Mouse (Mus musculus) thymus, adult 2 months (tissue): ENCODE results near the gene Gin1. TPM values are rescaled to one million over a fixed set of nuclear protein-coding genes. Genes with fewer than 3 reads are reported as not detected.

Experiments used
- DNase-seq: peaks from one replicate; pipeline ENCODE4 v3.0.0; 2021
- H3K27ac ChIP-seq: fragments of 200-500 bp; 2 replicates; pipeline ENCODE4 v1.5.1; 2012; ENCODE audit warnings: low read length, control low read depth; ENCODE audit not compliant: control insufficient read depth, insufficient read depth
- H3K27me3 ChIP-seq: fragments of 200-500 bp; 2 replicates; pipeline ENCODE4 v1.6.1; 2012; ENCODE audit warnings: mild to moderate bottlenecking, low read length, moderate library complexity, mixed read lengths; ENCODE audit not compliant: control insufficient read depth, insufficient read depth
- H3K36me3 ChIP-seq: fragments of 200-500 bp; 2 replicates; pipeline ENCODE4 v1.6.1; 2012; ENCODE audit warnings: mild to moderate bottlenecking, low read length, moderate library complexity; ENCODE audit not compliant: control insufficient read depth, insufficient read depth
- H3K4me1 ChIP-seq: fragments of 200-500 bp; replicated peaks from 2 replicates; pipeline ENCODE4 v1.6.1; 2012; ENCODE audit warnings: low read length; ENCODE audit not compliant: control insufficient read depth, insufficient read depth
- H3K4me3 ChIP-seq: fragments of 200-500 bp; 2 replicates; pipeline ENCODE4 v1.5.1; 2012; ENCODE audit warnings: mild to moderate bottlenecking, low read length, control low read depth, moderate library complexity; ENCODE audit not compliant: control insufficient read depth, insufficient read depth
- CTCF ChIP-seq: fragments of 200-500 bp; IDR thresholded peaks from 2 replicates; pipeline ENCODE4 v1.5.1; 2012; ENCODE audit warnings: mild to moderate bottlenecking, control low read depth, low read length, moderate library complexity, borderline replicate concordance; ENCODE audit not compliant: control insufficient read depth, poor library complexity, insufficient read depth; ENCODE audit errors: extremely low read depth
- POLR2A ChIP-seq: fragments of 200-500 bp; IDR thresholded peaks from 2 replicates; pipeline ENCODE4 v1.6.1; 2012; ENCODE audit warnings: mild to moderate bottlenecking, low read length, control low read depth, moderate library complexity; ENCODE audit not compliant: control insufficient read depth, poor library complexity, insufficient read depth; ENCODE audit errors: extremely low read depth
- WGBS: fragments of 180-500 bp; shearing (Covaris S2); methylation state at CpG from one replicate; pipeline ENCODE4 v1.1.7; 2018; 5-methylcytosine and 5-hydroxymethylcytosine counted together
- polyA plus RNA-seq: library from polyadenylated mRNA; depleted of rRNA; stranded (reverse); fragments of >200 nt; gene quantifications from 2 replicates; pipeline ENCODE4 v1.2.3, GENCODE M21; 2012

Gin1 gene
- polyA plus RNA-seq, 1 experiment: 3.5 TPM

DNA sequence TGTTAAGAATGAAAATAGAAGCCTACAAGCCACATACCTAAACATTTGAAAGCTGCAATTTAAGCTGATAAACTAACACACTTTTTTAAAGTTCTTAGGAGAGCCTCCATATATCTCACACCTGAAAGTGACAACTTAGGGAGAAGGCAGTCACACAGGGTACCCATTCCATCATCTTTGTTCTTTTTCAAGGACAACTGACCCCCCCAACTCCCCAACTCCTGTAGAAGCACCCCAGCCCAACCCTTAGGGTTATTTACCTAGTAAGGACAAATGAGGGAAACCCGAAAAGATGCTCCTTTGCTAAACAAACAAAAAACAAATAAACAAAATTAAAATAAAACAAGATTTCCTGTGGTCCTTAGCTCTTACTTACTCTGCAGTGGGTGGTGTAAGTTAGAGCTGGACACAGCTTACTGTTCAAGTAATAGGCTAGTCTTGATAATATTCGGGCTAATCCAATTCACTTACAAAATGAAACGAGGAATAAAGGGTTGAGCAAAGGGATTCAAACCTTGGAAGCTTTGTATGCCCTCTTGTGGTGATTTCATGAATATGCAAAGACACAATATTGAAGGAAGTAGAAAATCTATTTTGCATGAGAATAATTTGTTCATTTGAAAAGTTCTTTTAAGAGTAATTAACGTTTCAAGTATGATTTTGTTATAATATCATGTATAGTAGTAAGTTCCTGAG is 32.4 kb downstream of the Gin1 start:
- WGBS: 27% methylated on average over 4 of the region's 4 CpGs
- DNase-seq: no peak
- Histone ChIP-seq H3K4me1 (no peaks in the 10 kb centered on the region), H3K27ac (no peak overlapping the region), H3K36me3 (no peaks in the 10 kb centered on the region), H3K27me3 (no peaks in the 10 kb centered on the region), H3K4me3 (no peak overlapping the region)
- TF ChIP-seq CTCF (no peak), POLR2A (no peak)

DNA sequence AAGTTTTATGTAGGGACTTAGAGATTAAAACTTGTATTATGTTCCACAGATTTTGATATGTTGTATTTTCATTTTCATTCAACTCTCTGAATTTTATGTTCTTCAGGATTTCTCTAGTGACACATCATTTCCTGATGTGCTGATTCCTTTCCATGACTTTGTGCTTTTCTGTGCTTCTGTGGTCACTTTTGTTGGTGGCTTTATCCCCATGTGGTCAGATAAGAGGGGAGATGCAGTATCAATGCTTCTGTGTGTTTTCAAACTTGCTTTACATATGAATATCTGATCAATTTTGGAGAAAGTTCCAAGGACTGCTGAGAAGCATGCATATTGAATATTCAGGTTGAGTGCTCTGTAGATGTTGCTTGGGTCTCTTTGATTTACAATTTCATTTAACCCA is 34.5 kb downstream of the Gin1 start:
- Histone ChIP-seq H3K36me3 (no peaks in the 10 kb centered on the region), H3K4me1 (no peaks in the 10 kb centered on the region), H3K4me3 (no peak overlapping the region), H3K27ac (no peak overlapping the region), H3K27me3 (no peaks in the 10 kb centered on the region)
- no peak for DNase-seq
- TF ChIP-seq CTCF: no peak
- no peak for TF ChIP-seq POLR2A

DNA sequence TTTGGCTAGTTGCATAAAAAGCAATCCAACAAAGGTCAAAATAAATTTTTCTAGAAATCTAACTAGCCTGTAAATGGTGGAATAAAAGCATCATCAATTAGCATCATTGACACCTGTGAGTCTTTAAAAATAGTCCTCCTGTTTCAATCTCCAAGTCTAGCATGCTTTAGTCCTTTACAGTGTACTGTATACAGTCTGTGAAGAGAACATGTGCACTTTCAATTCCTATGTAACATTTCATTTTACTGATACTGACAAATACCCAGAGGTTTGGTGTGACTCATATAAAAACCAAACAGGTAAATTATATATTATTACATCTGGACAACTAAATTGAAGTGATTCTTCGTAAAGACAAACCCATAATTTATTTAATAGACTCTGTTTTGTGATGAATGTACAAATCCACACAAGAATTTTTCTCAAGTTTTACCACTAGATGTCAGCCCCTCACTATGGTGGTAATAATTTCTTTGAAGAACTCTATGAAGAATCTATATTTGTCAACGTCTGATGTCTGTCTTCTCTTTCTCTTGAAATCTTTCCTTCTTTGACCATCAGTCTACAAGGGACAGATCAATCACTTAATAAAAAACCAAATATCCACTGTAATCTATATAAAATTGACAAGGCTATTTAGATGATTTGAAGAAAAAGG is 39.4 kb downstream of the Gin1 start:
- no peak overlapping the region for H3K27ac ChIP-seq

DNA sequence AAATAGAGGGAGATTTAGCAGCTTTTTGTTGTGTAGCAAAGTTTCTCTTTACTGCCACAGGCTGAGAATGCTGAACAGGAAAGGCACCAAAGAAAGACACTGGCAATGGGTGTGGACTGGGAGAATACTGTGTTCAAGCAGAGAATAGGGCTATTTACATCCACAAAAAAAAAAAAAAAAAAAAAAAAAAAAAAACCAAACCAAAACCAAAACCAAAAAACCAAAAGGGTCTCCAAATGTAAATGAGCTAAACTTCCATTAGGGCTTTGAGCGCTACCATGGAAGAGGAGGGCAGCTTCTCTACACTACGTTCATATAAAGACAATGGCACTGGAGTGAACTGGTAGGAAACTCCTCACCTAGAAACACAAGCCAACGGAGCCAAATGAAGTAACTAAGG is 51.3 kb downstream of the Gin1 start:
- 97% methylated on average over 3 of the region's 3 CpGs for WGBS
- Histone ChIP-seq H3K4me1 (no peaks in the 10 kb centered on the region), H3K27me3 (no peaks in the 10 kb centered on the region), H3K4me3 (no peak overlapping the region), H3K27ac (no peak overlapping the region), H3K36me3 (no peaks in the 10 kb centered on the region)
- no peak for DNase-seq
- TF ChIP-seq CTCF: no peak
- no peak for TF ChIP-seq POLR2A

More for the DNA sequence above, 39.4 kb downstream of the Gin1 start:
- no peak for DNase-seq
- Histone ChIP-seq H3K36me3 (no peaks in the 10 kb centered on the region), H3K4me3 (no peak overlapping the region), H3K27me3 (no peaks in the 10 kb centered on the region), H3K4me1 (no peaks in the 10 kb centered on the region)
- no peak for TF ChIP-seq CTCF
- no peak for TF ChIP-seq POLR2A
- 27% methylated on average over 2 of the region's 2 CpGs for WGBS

DNA sequence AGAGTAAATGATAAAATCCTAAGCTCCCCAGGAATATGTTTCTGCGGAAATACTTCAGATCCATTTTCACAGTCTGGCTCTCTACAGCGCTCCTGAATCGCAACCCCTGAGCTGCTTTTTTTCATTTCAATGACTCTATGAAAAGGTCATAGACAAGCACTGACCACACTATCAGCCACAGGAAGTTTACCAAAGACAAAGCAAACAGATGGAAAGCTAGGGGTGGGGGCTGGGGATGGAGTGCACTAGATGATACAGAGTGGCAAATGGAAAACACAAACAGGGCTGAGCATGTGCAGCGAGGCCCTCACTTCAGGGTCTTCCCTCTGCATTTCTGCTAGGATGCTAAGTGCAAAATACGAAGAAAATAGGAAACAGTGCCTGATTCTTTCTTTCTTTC is 52.2 kb downstream of the Gin1 start:
- no peak overlapping the region for H3K27ac ChIP-seq
- no peak for DNase-seq
- H3K36me3 ChIP-seq: no peaks in the 10 kb centered on the region
- no peaks in the 10 kb centered on the region for H3K4me1 ChIP-seq
- no peak for TF ChIP-seq POLR2A
- WGBS: 97% methylated on average over 5 of the region's 5 CpGs
- H3K27me3 ChIP-seq: no peaks in the 10 kb centered on the region
- no peak overlapping the region for H3K4me3 ChIP-seq

DNA sequence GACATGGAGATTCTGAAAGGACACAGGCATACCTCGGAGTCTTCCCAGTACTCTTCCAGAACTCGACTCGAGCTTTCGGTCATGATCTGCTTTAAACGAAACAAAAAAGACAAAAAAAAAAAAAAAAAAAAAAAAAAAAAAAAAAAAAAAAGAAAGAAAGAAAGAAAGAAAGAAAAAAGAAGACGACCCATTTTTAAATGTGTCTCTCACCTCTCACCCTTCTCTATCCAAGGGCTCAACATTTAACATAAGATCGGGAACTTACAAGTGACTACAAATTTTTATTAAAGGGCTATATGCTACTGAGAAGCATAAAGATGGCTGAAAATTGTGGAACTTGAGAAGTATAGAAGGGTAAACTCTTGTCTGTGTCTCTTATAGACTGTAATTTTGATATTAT is 52.9 kb downstream of the Gin1 start:
- Histone ChIP-seq H3K4me3 (no peak overlapping the region), H3K36me3 (no peaks in the 10 kb centered on the region), H3K4me1 (no peaks in the 10 kb centered on the region), H3K27me3 (no peaks in the 10 kb centered on the region), H3K27ac (no peak overlapping the region)
- 97% methylated on average over 7 of the region's 7 CpGs for WGBS
- no peak for DNase-seq
- no peak for TF ChIP-seq POLR2A

DNA sequence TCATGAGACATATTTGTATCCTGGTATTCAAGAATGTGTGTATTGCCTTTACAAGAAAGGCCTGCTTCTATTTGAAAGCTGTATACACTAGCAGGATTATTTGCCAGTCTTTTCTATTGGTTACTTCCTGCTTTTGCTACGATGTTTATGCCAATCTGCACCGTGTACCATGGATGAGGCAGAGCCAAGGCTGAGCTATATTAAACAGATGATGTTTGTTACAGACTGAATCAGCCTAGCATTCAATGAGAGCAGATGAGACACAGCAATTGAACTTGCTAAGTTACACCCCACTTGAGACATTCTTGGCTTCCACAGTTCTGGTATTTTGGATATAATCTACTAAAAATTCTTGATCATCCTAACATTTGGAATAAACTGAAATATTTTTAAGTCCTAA is 57.6 kb downstream of the Gin1 start:
- no peak for DNase-seq
- Histone ChIP-seq H3K27me3 (no peaks in the 10 kb centered on the region), H3K4me1 (no peaks in the 10 kb centered on the region), H3K36me3 (no peaks in the 10 kb centered on the region), H3K27ac (no peak overlapping the region), H3K4me3 (no peak overlapping the region)
- WGBS: 84% methylated on average over 2 of the region's 2 CpGs
- TF ChIP-seq POLR2A (no peak), CTCF (no peak)
